Mouse (Mus musculus) midbrain, postnatal 0 days (tissue): ENCODE measurements around the gene Tnfrsf22. TPM values are rescaled to one million over a fixed set of nuclear protein-coding genes. Genes with fewer than 3 reads are reported as not detected.
A peak's percentile ranks its signal among the peaks of the same experiment; 100 is the strongest.

Experiments used
- ATAC-seq: fragments of 200-750 bp; cut with Nextera tagmentation; 2 replicates; pipeline ENCODE4 v1.8.0; 2017; ENCODE audit warnings: moderate number of reproducible peaks, mild to moderate bottlenecking, moderate TSS enrichment, moderate library complexity; ENCODE audit not compliant: low FRiP score
- DNase-seq: peaks from one replicate; pipeline ENCODE4 v3.0.0-alpha.2; 2015; ENCODE audit warnings: low spot score
- H3K27ac ChIP-seq: fragments of 300-500 bp; sonication (generic); 2 replicates; pipeline ENCODE4 v1.5.1; 2014; ENCODE audit warnings: low read depth, mild to moderate bottlenecking, low read length, mixed read lengths
- H3K27me3 ChIP-seq: fragments of 300-500 bp; sonication (generic); 2 replicates; pipeline ENCODE4 v1.6.1; 2014; ENCODE audit warnings: low read length, control low read depth, mixed read lengths; ENCODE audit not compliant: insufficient read depth
- H3K36me3 ChIP-seq: fragments of 300-500 bp; sonication (generic); 2 replicates; pipeline ENCODE4 v1.6.1; 2014; ENCODE audit warnings: low read length, control low read depth, mixed read lengths; ENCODE audit not compliant: insufficient read depth
- H3K4me1 ChIP-seq: fragments of 300-500 bp; sonication (generic); 2 replicates; pipeline ENCODE4 v1.6.1; 2014; ENCODE audit warnings: mild to moderate bottlenecking, control low read depth, antibody characterized with exemption, low read length, mixed read lengths; ENCODE audit not compliant: insufficient read depth
- H3K4me2 ChIP-seq: fragments of 300-500 bp; sonication (generic); 2 replicates; pipeline ENCODE4 v1.6.1; 2014; ENCODE audit warnings: low read depth, mild to moderate bottlenecking, low read length, mixed read lengths; ENCODE audit not compliant: poor library complexity, severe bottlenecking
- H3K4me3 ChIP-seq: fragments of 300-500 bp; sonication (generic); 2 replicates; pipeline ENCODE4 v1.5.1; 2014; ENCODE audit warnings: low read depth, mild to moderate bottlenecking, low read length, moderate library complexity
- H3K9ac ChIP-seq: fragments of 300-500 bp; sonication (generic); replicated peaks from 2 replicates; pipeline ENCODE4 v1.6.1; 2014; ENCODE audit warnings: mild to moderate bottlenecking, low read length, moderate library complexity, mixed read lengths; ENCODE audit not compliant: poor library complexity, severe bottlenecking
- H3K9me3 ChIP-seq: fragments of 300-500 bp; sonication (generic); 2 replicates; pipeline ENCODE4 v1.6.1; 2016; ENCODE audit warnings: low read length, control low read depth
- CTCF ChIP-seq: IDR thresholded peaks from 2 replicates; pipeline ENCODE4 v1.5.1; 2016; ENCODE audit warnings: antibody characterized with exemption, mild to moderate bottlenecking
- WGBS: fragments of 180-500 bp; shearing (Covaris S2); extraction: QIAGEN DNeasy Blood & Tissue Kit; methylation state at CpG from one replicate; pipeline ENCODE4 v1.1.7; 2014; 5-methylcytosine and 5-hydroxymethylcytosine counted together
- polyA plus RNA-seq: library from polyadenylated mRNA; unstranded; fragments of >200 nt; fragmentation: Nextera tagmentation; extraction: Ambion mirVana; gene quantifications from 2 replicates; pipeline ENCODE4 v1.2.1, GENCODE M21; 2015
- total RNA-seq: library from RNA; depleted of rRNA; stranded (reverse); fragments of >200 nt; gene quantifications from 2 replicates; pipeline ENCODE4 v1.2.3, GENCODE M21; 2014

Gene Tnfrsf22
- total and polyA plus RNA-seq, 2 experiments from 2014 or later = 2.6 to 6.7 TPM

DNA sequence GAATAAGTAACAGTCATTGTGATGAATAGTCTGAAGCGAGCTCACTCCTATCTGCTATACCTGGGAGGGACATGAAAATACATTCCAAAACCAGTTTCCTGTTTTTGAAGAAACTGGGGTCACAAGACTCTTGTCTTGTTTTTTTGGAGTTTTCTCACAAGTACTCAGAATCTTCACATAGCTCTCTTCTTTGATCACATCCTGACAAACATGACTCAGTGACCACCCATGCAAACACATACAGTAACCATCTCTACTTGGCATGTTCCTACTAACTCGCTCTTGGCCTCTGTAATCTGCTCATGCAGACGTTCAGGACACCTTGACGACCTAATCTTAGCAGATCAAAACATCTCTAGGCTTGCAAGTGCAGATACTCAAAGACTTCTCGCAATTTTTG lies 24.3 kb downstream of the Tnfrsf22 start:
- H3K4me2 ChIP-seq = no peak overlapping the region
- no peaks in the 10 kb centered on the region for H3K36me3 ChIP-seq
- no peak overlapping the region for H3K4me3 ChIP-seq
- H3K27ac ChIP-seq = no peak overlapping the region
- no peak overlapping the region for H3K9ac ChIP-seq
- DNase-seq (no peak), ATAC-seq (no peak)
- H3K4me1 ChIP-seq = no peaks in the 10 kb centered on the region
- H3K9me3 ChIP-seq = no peaks in the 10 kb centered on the region
- 67% methylated on average over 5 of the region's 5 CpGs for WGBS
- no peaks in the 10 kb centered on the region for H3K27me3 ChIP-seq
- TF ChIP-seq CTCF = no peak

DNA sequence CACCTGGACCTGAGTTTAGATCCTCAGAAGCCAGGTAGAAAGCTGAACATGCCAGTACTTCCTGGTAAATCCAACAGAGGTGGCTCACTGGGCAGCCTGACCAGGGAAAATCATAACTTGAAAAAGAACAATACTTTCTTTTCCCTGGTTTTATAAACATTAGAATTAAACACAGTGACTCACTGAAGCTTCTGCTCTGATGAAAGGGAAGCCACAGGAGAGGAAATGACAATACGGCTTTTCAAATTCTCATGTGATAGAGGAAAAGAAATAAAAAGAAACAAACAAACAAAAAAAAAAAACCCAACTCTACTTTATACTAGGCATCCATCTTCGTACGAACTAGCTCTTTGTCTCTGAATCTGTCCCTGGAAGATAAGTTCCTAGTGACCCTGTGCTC lies 24.9 kb downstream of the Tnfrsf22 start:
- 83% methylated on average over 3 of the region's 3 CpGs for WGBS
- no peak overlapping the region for H3K27ac ChIP-seq
- no peaks in the 10 kb centered on the region for H3K9me3 ChIP-seq
- no peaks in the 10 kb centered on the region for H3K4me1 ChIP-seq
- TF ChIP-seq CTCF = no peak
- ATAC-seq = no peak
- DNase-seq = no peak
- no peaks in the 10 kb centered on the region for H3K27me3 ChIP-seq
- no peak overlapping the region for H3K9ac ChIP-seq
- H3K4me3 ChIP-seq = no peak overlapping the region
- no peak overlapping the region for H3K4me2 ChIP-seq
- no peaks in the 10 kb centered on the region for H3K36me3 ChIP-seq

DNA sequence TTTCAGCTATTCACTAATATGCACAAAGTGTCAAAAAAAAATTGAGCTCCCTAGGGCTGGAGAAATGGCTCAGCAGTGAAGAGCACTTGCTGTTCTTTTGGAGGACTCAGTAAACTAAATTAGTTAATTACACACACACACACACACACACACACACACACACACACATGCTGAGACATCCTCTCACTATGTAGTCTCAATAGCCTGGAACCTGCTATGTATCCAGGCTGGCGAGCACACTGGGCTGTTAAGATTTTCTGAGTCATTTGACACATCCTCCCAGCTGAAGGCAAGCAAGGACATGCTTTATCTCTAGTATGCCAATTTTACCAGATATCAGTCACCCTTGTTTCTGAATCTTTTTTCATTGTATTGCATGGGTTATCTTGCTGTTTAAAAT lies 28.5 kb downstream of the Tnfrsf22 start:
- TF ChIP-seq CTCF = no peak
- DNase-seq (no peak), ATAC-seq (no peak)
- Histone ChIP-seq H3K9ac (no peak overlapping the region), H3K9me3 (no peaks in the 10 kb centered on the region), H3K27me3 (no peaks in the 10 kb centered on the region), H3K4me3 (no peak overlapping the region), H3K36me3 (no peaks in the 10 kb centered on the region), H3K4me2 (no peak overlapping the region), H3K4me1 (no peaks in the 10 kb centered on the region), H3K27ac (no peak overlapping the region)
- 84% methylated on average over 1 of the region's 1 CpGs for WGBS

DNA sequence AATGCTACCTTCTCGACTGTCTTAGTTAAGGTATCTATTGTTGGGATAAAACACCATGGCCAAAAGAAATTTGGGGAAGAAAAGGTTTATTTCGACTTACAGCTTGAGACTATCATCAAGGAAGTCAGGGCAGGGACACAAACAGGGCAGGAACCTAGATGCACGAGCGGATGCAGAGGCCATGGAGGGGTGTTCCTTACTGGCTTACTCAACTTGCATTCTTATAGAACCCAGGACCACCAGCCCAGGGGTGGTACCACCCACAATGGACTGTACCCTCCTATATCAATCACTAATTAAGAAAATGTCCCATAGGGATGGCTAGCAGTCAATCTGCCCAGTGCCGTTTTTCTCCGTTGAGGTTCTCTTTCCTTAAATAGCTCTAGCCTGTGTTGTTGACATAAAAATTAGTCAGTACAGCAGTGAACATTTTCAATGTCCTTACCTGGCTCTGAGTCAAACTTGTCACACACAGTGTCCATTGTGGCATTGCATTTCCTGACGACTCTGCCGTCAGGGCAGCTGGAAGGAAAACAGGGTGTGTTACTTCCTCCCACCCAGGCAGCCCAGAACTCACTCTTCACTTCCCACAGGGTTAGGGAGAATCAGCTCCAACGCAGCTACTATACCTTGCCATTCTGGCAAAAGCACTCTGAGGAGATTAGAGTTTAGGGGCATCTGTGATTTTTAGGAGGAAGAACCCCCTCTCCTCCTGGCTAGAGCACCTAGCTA lies 34.9 kb downstream of the Tnfrsf22 start:
- no peaks in the 10 kb centered on the region for H3K27me3 ChIP-seq
- no peak overlapping the region for H3K27ac ChIP-seq
- H3K4me3 ChIP-seq = no peak overlapping the region
- no peaks in the 10 kb centered on the region for H3K4me1 ChIP-seq
- DNase-seq (no peak), ATAC-seq (no peak)
- no peaks in the 10 kb centered on the region for H3K9me3 ChIP-seq
- no peaks in the 10 kb centered on the region for H3K36me3 ChIP-seq
- 68% methylated on average over 9 of the region's 9 CpGs for WGBS
- H3K9ac ChIP-seq = no peak overlapping the region
- no peak overlapping the region for H3K4me2 ChIP-seq
- TF ChIP-seq CTCF = no peak

- no peak overlapping the region for H3K9ac ChIP-seq
- no peak overlapping the region for H3K4me2 ChIP-seq
- peak; percentile 35; the same call in 1 of the 2 replicates for TF ChIP-seq CTCF
- H3K27ac ChIP-seq = no peak overlapping the region
- DNase-seq = no peak
- no peaks in the 10 kb centered on the region for H3K36me3 ChIP-seq
- no peak overlapping the region for H3K4me3 ChIP-seq
- 57% methylated on average over 3 of the region's 3 CpGs for WGBS
- H3K9me3 ChIP-seq = no peaks in the 10 kb centered on the region
- no peaks in the 10 kb centered on the region for H3K4me1 ChIP-seq
- no peaks in the 10 kb centered on the region for H3K27me3 ChIP-seq
- ATAC-seq = no peak
Measured at GRCm38 (mm10) chr7:143612215-143612614, 37.2 kb downstream of the Tnfrsf22 start.

GRCm38 (mm10) chr7:143605321-143605720 lies 44.1 kb downstream of the Tnfrsf22 start:
- no peaks in the 10 kb centered on the region for H3K27me3 ChIP-seq
- H3K9ac ChIP-seq = no peak overlapping the region
- DNase-seq (no peak), ATAC-seq (no peak)
- TF ChIP-seq CTCF = no peak
- 90% methylated on average over 3 of the region's 3 CpGs for WGBS
- no peak overlapping the region for H3K4me3 ChIP-seq
- no peak overlapping the region for H3K27ac ChIP-seq
- H3K4me1 ChIP-seq = no peaks in the 10 kb centered on the region
- H3K9me3 ChIP-seq = no peaks in the 10 kb centered on the region
- no peak overlapping the region for H3K4me2 ChIP-seq
- H3K36me3 ChIP-seq = no peaks in the 10 kb centered on the region
